Mouse (Mus musculus) 3134 (cell line): ENCODE data around the gene Pdgfb.

Experiments used
- DNase-seq: peaks from one replicate; pipeline ENCODE4 v3.0.0-alpha.2; 2011; ENCODE audit warnings: low spot score; ENCODE audit not compliant: insufficient read length; ENCODE audit errors: extremely low read depth

Pdgfb gene

GRCm38 (mm10) chr15:79967346-79967745 lies 47.4 kb downstream of the Pdgfb start:
- no peak for DNase-seq

GRCm38 (mm10) chr15:79964376-79964775 lies 50.4 kb downstream of the Pdgfb start:
- no peak for DNase-seq

GRCm38 (mm10) chr15:79962661-79963060 lies 52.1 kb downstream of the Pdgfb start:
- DNase-seq: no peak

GRCm38 (mm10) chr15:79961366-79961921 lies 53.3 kb downstream of the Pdgfb start:
- no peak for DNase-seq

GRCm38 (mm10) chr15:79958418-79958817 lies 56.4 kb downstream of the Pdgfb start:
- DNase-seq: no peak

- DNase-seq: no peak
Measured at GRCm38 (mm10) chr15:79956559-79956958, 58.2 kb downstream of the Pdgfb start.

- DNase-seq: no peak
Measured at GRCm38 (mm10) chr15:79953470-79953869, 61.3 kb downstream of the Pdgfb start.

- no peak for DNase-seq
Measured at GRCm38 (mm10) chr15:79952504-79953231, 62.1 kb downstream of the Pdgfb start.

- DNase-seq: peak; percentile 93
Measured at GRCm38 (mm10) chr15:79951730-79952503, 62.9 kb downstream of the Pdgfb start.

- DNase-seq: no peak
Measured at GRCm38 (mm10) chr15:79951226-79951625, 63.6 kb downstream of the Pdgfb start.

GRCm38 (mm10) chr15:79950250-79951025 lies 64.3 kb downstream of the Pdgfb start:
- peak; percentile 88 for DNase-seq

- no peak for DNase-seq
Measured at GRCm38 (mm10) chr15:79947681-79948080, 67.1 kb downstream of the Pdgfb start.

GRCm38 (mm10) chr15:79946790-79947189 lies 68.0 kb downstream of the Pdgfb start:
- no peak for DNase-seq

- peak; percentile 60 for DNase-seq
Measured at GRCm38 (mm10) chr15:79946022-79946421, 68.8 kb downstream of the Pdgfb start.
